Mouse (Mus musculus) forebrain, embryonic 16.5 days (tissue): ENCODE results near the gene Chrna9. TPM values are rescaled to one million over a fixed set of nuclear protein-coding genes. Genes with fewer than 3 reads are reported as not detected.
"Not testable (repeated sequence)": the region's sequence is repeated elsewhere in the genome, so short reads cannot be mapped to it uniquely, and the experiment has no call there.

Experiments
- ATAC-seq: fragments of 200-750 bp; cut with Nextera tagmentation; 2 replicates; pipeline ENCODE4 v1.8.0; 2017; ENCODE audit warnings: mild to moderate bottlenecking, moderate library complexity
- H3K27ac ChIP-seq: fragments of 300-500 bp; sonication (generic); 2 replicates; pipeline ENCODE4 v1.5.1; 2014; ENCODE audit warnings: low read length, control low read depth
- H3K27me3 ChIP-seq: fragments of 300-500 bp; sonication (generic); replicated peaks from 2 replicates; pipeline ENCODE4 v1.6.1; 2014; ENCODE audit warnings: low read length; ENCODE audit not compliant: control insufficient read depth, insufficient read depth
- H3K36me3 ChIP-seq: fragments of 300-500 bp; sonication (generic); 2 replicates; pipeline ENCODE4 v1.6.1; 2014; ENCODE audit not compliant: control insufficient read depth, insufficient read depth
- H3K4me1 ChIP-seq: fragments of 300-500 bp; sonication (generic); replicated peaks from 2 replicates; pipeline ENCODE4 v1.6.1; 2014; ENCODE audit warnings: low read length; ENCODE audit not compliant: control insufficient read depth, insufficient read depth
- H3K4me2 ChIP-seq: fragments of 300-500 bp; sonication (generic); 2 replicates; pipeline ENCODE4 v1.6.1; 2014; ENCODE audit warnings: mild to moderate bottlenecking, low read length, control low read depth
- H3K4me3 ChIP-seq: fragments of 300-500 bp; sonication (generic); replicated peaks from 2 replicates; pipeline ENCODE4 v1.5.1; 2014; ENCODE audit warnings: mild to moderate bottlenecking, low read length, control low read depth
- H3K9ac ChIP-seq: fragments of 300-500 bp; sonication (generic); replicated peaks from 2 replicates; pipeline ENCODE4 v1.6.1; 2014; ENCODE audit warnings: low read depth, low read length, control low read depth
- H3K9me3 ChIP-seq: fragments of 300-500 bp; sonication (generic); 2 replicates; pipeline ENCODE4 v1.6.1; 2016; ENCODE audit warnings: low read length; ENCODE audit not compliant: control insufficient read depth
- WGBS: fragments of 180-500 bp; shearing (Covaris S2); extraction: QIAGEN DNeasy Blood & Tissue Kit; methylation state at CpG from one replicate; pipeline ENCODE4 v1.1.7; 2014; 5-methylcytosine and 5-hydroxymethylcytosine counted together
- polyA plus RNA-seq: library from polyadenylated mRNA; unstranded; fragments of >200 nt; fragmentation: Nextera tagmentation; extraction: Ambion mirVana; gene quantifications from 2 replicates; pipeline ENCODE4 v1.2.1, GENCODE M21; 2015

The Chrna9 gene
- polyA plus RNA-seq, 1 experiment from 2014 or later, result not detected

- WGBS, result 82% methylated on average over 5 of the region's 5 CpGs
- Histone ChIP-seq H3K27ac (no peak overlapping the region), H3K27me3 (no peaks in the 10 kb centered on the region), H3K36me3 (no peaks in the 10 kb centered on the region), H3K4me3 (no peak overlapping the region), H3K4me2 (no peak overlapping the region), H3K9ac (no peak overlapping the region), H3K9me3 (no peaks in the 10 kb centered on the region), H3K4me1 (no peaks in the 10 kb centered on the region)
- no peak for ATAC-seq
Measured at GRCm38 (mm10) chr5:65963291-65963690, 28.6 kb downstream of the Chrna9 start.

- H3K4me3 ChIP-seq, result no peak overlapping the region
- no peaks in the 10 kb centered on the region for H3K9me3 ChIP-seq
- H3K27ac ChIP-seq, result no peak overlapping the region
- H3K9ac ChIP-seq, result no peak overlapping the region
- no peaks in the 10 kb centered on the region for H3K4me1 ChIP-seq
- WGBS, result 72% methylated on average over 7 of the region's 7 CpGs
- no peak overlapping the region for H3K4me2 ChIP-seq
- no peaks in the 10 kb centered on the region for H3K27me3 ChIP-seq
- no peaks in the 10 kb centered on the region for H3K36me3 ChIP-seq
- no peak for ATAC-seq
Measured at GRCm38 (mm10) chr5:65965771-65966279, 31.1 kb downstream of the Chrna9 start.

DNA sequence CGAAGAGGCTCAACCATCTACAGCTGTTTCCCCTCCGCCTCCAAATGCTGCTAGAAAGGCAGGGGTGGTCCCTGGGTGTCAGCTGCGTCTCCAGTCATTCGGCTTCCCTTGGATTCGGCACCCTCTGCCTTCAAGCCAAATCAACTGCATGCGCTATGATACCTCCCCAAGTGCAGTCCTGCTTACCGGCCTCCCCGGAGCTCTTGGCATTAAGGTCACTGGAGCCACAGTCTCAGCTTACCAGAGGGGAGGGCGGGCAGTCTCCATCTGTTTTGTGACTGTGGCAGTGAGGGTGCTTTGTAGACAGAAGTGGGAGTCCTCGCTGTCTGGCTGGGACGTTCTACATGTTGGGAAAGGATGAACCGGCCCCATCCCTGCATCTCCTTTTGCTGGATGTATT is 32.4 kb downstream of the Chrna9 start:
- Histone ChIP-seq H3K9me3 (no peaks in the 10 kb centered on the region), H3K27me3 (no peaks in the 10 kb centered on the region), H3K4me2 (no peak overlapping the region), H3K4me1 (no peaks in the 10 kb centered on the region), H3K9ac (no peak overlapping the region), H3K36me3 (no peaks in the 10 kb centered on the region), H3K27ac (no peak overlapping the region), H3K4me3 (no peak overlapping the region)
- WGBS, result 82% methylated on average over 12 of the region's 12 CpGs
- no peak for ATAC-seq

- H3K4me1 ChIP-seq, result no peaks in the 10 kb centered on the region
- no peaks in the 10 kb centered on the region for H3K27me3 ChIP-seq
- no peaks in the 10 kb centered on the region for H3K9me3 ChIP-seq
- H3K4me3 ChIP-seq, result no peak overlapping the region
- H3K27ac ChIP-seq, result no peak overlapping the region
- no peaks in the 10 kb centered on the region for H3K36me3 ChIP-seq
- H3K9ac ChIP-seq, result no peak overlapping the region
- ATAC-seq, result no peak
- whole genome bisulfite sequencing, result 84% methylated on average over 3 of the region's 3 CpGs
- H3K4me2 ChIP-seq, result no peak overlapping the region
Measured at GRCm38 (mm10) chr5:65968004-65968403, 33.3 kb downstream of the Chrna9 start.

DNA sequence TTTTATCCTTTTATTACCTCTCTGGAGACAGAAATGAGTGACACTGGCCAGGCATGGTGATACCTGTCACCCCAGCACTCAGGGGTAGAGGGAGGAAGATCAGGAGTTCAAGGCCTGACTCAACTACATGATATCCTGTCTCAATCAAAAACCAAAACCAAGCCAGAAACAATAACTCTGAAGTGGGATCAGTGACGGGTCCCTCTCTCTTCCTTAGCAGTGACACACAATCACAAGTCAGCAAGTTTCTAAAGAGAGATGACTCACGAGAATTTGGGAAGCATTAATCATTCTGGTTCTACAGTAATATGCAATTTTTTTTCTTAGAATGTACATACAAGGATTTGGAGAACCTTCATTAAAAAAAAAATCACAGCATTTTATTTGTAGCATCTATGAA is 38.5 kb downstream of the Chrna9 start:
- Histone ChIP-seq H3K4me1 (no peaks in the 10 kb centered on the region), H3K27ac (no peak overlapping the region), H3K36me3 (no peaks in the 10 kb centered on the region), H3K9me3 (no peaks in the 10 kb centered on the region), H3K4me2 (no peak overlapping the region), H3K9ac (no peak overlapping the region), H3K27me3 (no peaks in the 10 kb centered on the region), H3K4me3 (no peak overlapping the region)
- 78% methylated on average over 2 of the region's 2 CpGs for WGBS
- ATAC-seq, result no peak

GRCm38 (mm10) chr5:65975731-65976130 is 41.0 kb downstream of the Chrna9 start:
- WGBS, result 89% methylated on average over 12 of the region's 13 CpGs
- no peak overlapping the region for H3K27ac ChIP-seq
- no peak overlapping the region for H3K9ac ChIP-seq
- no peaks in the 10 kb centered on the region for H3K9me3 ChIP-seq
- ATAC-seq, result no peak
- no peak overlapping the region for H3K4me3 ChIP-seq
- H3K4me1 ChIP-seq, result no peaks in the 10 kb centered on the region
- H3K4me2 ChIP-seq, result no peak overlapping the region
- H3K36me3 ChIP-seq, result no peaks in the 10 kb centered on the region
- H3K27me3 ChIP-seq, result no peaks in the 10 kb centered on the region

DNA sequence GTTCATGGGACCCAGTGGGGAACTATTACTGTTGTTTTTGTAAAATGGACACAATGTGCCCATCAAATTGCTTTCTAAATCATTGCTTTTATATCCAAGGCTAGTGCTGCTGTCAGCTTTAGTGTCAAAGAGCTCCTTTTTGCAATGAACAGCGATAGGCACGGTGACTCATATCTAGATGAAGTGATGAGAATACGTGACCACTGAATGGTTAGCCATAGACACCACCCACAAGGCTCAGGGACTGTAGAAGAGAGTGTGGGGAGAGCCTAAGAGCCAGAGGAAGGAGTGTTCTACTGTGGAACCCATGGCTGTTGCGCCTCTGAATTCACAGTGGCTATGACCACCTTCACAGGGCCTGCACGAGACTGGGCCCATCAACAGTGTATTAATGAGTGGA is 51.7 kb downstream of the Chrna9 start:
- no peak for ATAC-seq
- H3K27ac ChIP-seq, result no peak overlapping the region
- no peaks in the 10 kb centered on the region for H3K9me3 ChIP-seq
- 88% methylated on average over 5 of the region's 5 CpGs for WGBS
- no peak overlapping the region for H3K4me3 ChIP-seq
- no peaks in the 10 kb centered on the region for H3K4me1 ChIP-seq
- H3K9ac ChIP-seq, result no peak overlapping the region
- no peaks in the 10 kb centered on the region for H3K27me3 ChIP-seq
- no peaks in the 10 kb centered on the region for H3K36me3 ChIP-seq
- H3K4me2 ChIP-seq, result no peak overlapping the region

DNA sequence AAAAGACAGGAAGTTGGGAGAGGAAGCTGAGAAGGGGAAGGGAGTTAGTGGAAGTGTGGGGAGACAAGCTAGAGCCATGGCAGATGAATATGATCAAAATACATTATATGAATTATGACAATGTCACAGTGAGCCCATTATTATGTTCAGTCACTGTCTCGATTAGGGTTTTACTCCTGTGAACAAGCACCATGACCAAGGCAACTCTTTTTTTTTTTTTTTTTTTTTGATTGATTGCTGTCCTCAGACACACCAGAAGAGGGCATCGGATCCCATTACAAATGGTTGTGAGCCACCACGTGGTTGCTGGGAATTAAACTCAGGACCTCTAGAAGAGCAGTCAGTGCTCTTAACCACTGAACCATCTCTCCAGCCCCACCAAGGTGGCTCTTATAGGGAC is 52.3 kb downstream of the Chrna9 start:
- not testable (repeated sequence) for H3K27ac ChIP-seq, H3K4me1 ChIP-seq, H3K36me3 ChIP-seq, H3K4me2 ChIP-seq, H3K4me3 ChIP-seq, ATAC-seq, H3K9me3 ChIP-seq, H3K9ac ChIP-seq, H3K27me3 ChIP-seq
- WGBS, result 81% methylated on average over 3 of the region's 3 CpGs

GRCm38 (mm10) chr5:65991191-65991590 is 56.5 kb downstream of the Chrna9 start:
- H3K9me3 ChIP-seq, result no peaks in the 10 kb centered on the region
- H3K9ac ChIP-seq, result no peak overlapping the region
- no peak for ATAC-seq
- no peaks in the 10 kb centered on the region for H3K4me1 ChIP-seq
- no peak overlapping the region for H3K27ac ChIP-seq
- no peaks in the 10 kb centered on the region for H3K36me3 ChIP-seq
- WGBS, result 90% methylated on average over 2 of the region's 2 CpGs
- no peak overlapping the region for H3K4me3 ChIP-seq
- H3K27me3 ChIP-seq, result no peaks in the 10 kb centered on the region
- H3K4me2 ChIP-seq, result no peak overlapping the region

DNA sequence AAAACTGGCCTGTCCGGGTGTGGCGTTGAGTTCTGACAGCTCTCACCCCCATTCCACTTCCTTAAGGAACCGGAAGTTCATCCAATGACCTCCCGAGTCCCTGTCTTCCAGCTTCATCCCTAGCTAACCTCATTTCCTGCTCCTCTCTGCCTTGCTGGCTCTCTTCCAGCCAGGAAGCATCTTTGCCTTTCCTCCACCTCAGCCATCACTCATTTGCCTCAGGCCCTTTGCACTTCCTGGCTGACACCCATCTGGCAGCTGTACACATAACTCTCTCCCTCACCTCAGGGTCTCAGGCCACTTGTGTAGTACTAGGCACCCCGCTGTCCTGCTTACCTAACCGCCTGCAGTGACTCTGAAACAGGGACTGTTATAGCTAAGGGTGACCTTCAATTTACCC is 59.9 kb downstream of the Chrna9 start:
- H3K36me3 ChIP-seq, result no peaks in the 10 kb centered on the region
- no peaks in the 10 kb centered on the region for H3K27me3 ChIP-seq
- H3K9me3 ChIP-seq, result no peaks in the 10 kb centered on the region
- H3K9ac ChIP-seq, result no peak overlapping the region
- no peaks in the 10 kb centered on the region for H3K4me1 ChIP-seq
- no peak overlapping the region for H3K4me2 ChIP-seq
- no peak for ATAC-seq
- no peak overlapping the region for H3K27ac ChIP-seq
- WGBS, result 83% methylated on average over 6 of the region's 6 CpGs
- no peak overlapping the region for H3K4me3 ChIP-seq
